Mouse (Mus musculus) C2C12 (cell line): ENCODE results near the gene Proser3.

ENCODE experiments used
- CEBPB ChIP-seq: IDR thresholded peaks from one replicate; pipeline ENCODE4 v1.6.1; 2011; ENCODE audit warnings: low read depth, mild to moderate bottlenecking, control low read depth, moderate library complexity
- CTCF ChIP-seq: IDR thresholded peaks from one replicate; pipeline ENCODE4 v1.5.1; 2011; ENCODE audit not compliant: control insufficient read depth, insufficient read depth, insufficient read length
- FOSL1 ChIP-seq: IDR thresholded peaks from one replicate; pipeline ENCODE4 v1.8.0; 2011; ENCODE audit warnings: mild to moderate bottlenecking, low read length; ENCODE audit not compliant: poor library complexity, insufficient read depth, severe bottlenecking
- MAX ChIP-seq: IDR thresholded peaks from one replicate; pipeline ENCODE4 v1.6.1; 2011; ENCODE audit warnings: mild to moderate bottlenecking, control low read depth
- MYOD1 ChIP-seq: IDR thresholded peaks from one replicate; pipeline ENCODE4 v1.6.1; 2011; ENCODE audit warnings: low read depth; ENCODE audit not compliant: control insufficient read depth, insufficient read length
- MYOG ChIP-seq: IDR thresholded peaks from one replicate; pipeline ENCODE4 v1.6.1; 2011; ENCODE audit not compliant: control insufficient read depth, insufficient read length; ENCODE audit errors: extremely low read depth
- USF1 ChIP-seq: IDR thresholded peaks from one replicate; pipeline ENCODE4 v1.6.1; 2011; ENCODE audit warnings: low read depth, mild to moderate bottlenecking, control low read depth, moderate library complexity

DNA sequence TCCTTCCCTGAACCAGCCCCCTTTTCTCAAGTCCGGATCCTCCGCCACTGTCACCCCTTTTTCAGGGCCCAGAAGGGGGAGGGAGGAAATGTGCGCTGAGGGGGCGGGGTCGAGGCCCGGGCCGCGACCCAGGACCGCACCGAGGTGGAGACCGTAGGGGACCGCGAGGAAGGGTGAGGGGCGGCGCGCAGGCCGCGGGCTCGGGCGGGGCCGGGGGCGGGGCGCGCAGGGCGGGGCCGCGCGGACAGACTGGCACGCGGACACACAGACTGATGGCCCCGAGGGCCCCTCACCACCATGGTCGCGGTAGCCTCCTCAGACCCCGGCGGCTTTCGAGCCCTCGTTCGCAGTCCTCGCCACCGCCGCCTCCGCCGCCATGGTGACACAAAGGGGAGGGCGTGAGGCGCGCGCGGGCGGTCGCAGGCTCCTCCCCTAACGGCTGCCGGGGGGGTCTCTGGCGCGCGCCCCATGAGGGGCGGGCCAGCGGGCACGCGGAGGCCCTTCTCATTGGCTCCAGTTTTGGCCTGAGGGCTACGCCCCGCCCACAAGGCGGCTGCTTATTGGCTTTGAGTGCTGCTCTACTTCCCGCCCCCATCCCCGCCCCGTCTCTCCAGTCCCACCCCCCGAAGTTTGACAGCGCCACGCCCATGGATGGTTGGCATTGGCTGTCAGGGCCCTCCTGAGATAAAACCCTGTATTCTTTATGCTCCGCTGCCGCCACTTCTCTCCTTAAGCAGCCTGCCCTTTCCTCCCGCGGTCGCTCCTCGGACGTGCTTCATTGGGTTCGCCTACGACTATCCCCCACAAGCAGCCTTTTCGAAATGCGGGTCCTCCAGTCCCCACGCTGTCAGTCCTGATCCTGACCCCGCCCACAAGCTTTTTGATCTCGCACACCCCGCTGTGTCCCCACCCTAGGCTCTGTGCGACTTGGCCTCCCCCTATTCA is 17.2 kb downstream of the Proser3 start, which contains the start of gene Arhgap33:
- TF ChIP-seq CTCF (no peak), USF1 (no peak), MYOD1 (no peak), MAX (peak; percentile 10), CEBPB (no peak), MYOG (no peak), FOSL1 (no peak)
